In the genomic region with DNA sequence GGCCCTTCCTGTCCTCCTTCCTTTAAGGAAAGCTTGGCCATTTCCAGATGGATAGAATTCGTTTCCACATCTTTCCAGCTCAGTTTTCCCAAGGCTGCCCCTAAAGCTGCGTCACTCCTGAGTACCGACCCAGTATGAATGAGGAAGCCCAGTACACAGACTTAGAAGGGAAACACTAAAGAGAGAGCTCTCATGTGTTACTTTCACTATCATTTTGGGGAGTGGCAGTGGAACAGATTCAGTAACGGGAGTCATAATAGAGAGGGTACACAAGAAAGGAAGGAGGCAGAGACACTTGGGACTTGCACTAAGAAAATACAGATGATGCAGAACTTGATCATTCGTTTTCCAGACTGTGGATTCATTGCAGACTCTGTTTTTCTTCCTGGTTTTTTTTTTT, we compare ENCODE assay signal across 17 mouse cellular contexts.
DNase-seq lines count a peak whose midpoint lies in the region; ATAC-seq lines count a peak whose summit lies in the region.
"Had no signal": no experiment of that assay in that cellular context is flagged by ENCODE, and none has a peak within 500 bp of the region (broad histone marks: within the 10 kb centered on the region; RNA-seq: fewer than 3 reads in every experiment).

No protein-coding gene starts in this region.

- no peak overlapping the region for H3K9ac ChIP-seq in midbrain, embryonic 16.5 days (ENCODE audit: low read depth, low read length)
- H3K9ac ChIP-seq: hindbrain, embryonic 14.5 days; limb, embryonic 13.5 days; midbrain, embryonic 12.5 days had no signal

- no peaks in the 10 kb centered on the region for H3K27me3 ChIP-seq in splenic B cell, adult 2 months (ENCODE audit: control insufficient read depth, insufficient read depth, low read length, poor library complexity, severe bottlenecking)
- H3K27me3 ChIP-seq in midbrain, embryonic 16.5 days (ENCODE audit: control insufficient read depth, insufficient read depth, low read depth, low read length), result no peaks in the 10 kb centered on the region
- H3K27me3 ChIP-seq: limb, embryonic 13.5 days had no signal

- H3K4me1 ChIP-seq in midbrain, embryonic 16.5 days (ENCODE audit: control insufficient read depth, insufficient read depth, low read length), result no peaks in the 10 kb centered on the region
- H3K4me1 ChIP-seq: limb, embryonic 13.5 days; midbrain, embryonic 12.5 days had no signal

- no peak overlapping the region for H3K4me2 ChIP-seq in midbrain, embryonic 16.5 days (ENCODE audit: low read length)
- H3K4me2 ChIP-seq: hindbrain, embryonic 14.5 days; limb, embryonic 13.5 days; midbrain, embryonic 12.5 days had no signal

- no peak overlapping the region for H3K4me3 ChIP-seq in midbrain, embryonic 16.5 days (ENCODE audit: low read depth, low read length)
- H3K4me3 ChIP-seq: heart, adult 2 months; limb, embryonic 13.5 days; midbrain, embryonic 12.5 days had no signal

- no peaks in the 10 kb centered on the region for H3K9me3 ChIP-seq in midbrain, embryonic 16.5 days (replicated peaks; ENCODE audit: control insufficient read depth, low read length, poor library complexity, severe bottlenecking)
- H3K9me3 ChIP-seq: limb, embryonic 13.5 days; midbrain, embryonic 12.5 days had no signal

- ATAC-seq in midbrain, embryonic 16.5 days, result no peak
- ATAC-seq: forebrain, embryonic 16.5 days had no signal

- no peaks in the 10 kb centered on the region for H3K36me3 ChIP-seq in splenic B cell, adult 2 months (ENCODE audit: control insufficient read depth, insufficient read depth, low read length, poor library complexity, severe bottlenecking)
- H3K36me3 ChIP-seq in midbrain, embryonic 16.5 days (ENCODE audit: control insufficient read depth, insufficient read depth, low read length), result no peaks in the 10 kb centered on the region
- H3K36me3 ChIP-seq: limb, embryonic 13.5 days; midbrain, embryonic 12.5 days had no signal

- WGBS in midbrain, embryonic 16.5 days, result 88% methylated on average over 5 of the region's 5 CpGs

- H3K27ac ChIP-seq in midbrain, embryonic 16.5 days (ENCODE audit: low read length), result no peak overlapping the region
- H3K27ac ChIP-seq: heart, adult 2 months; hindbrain, embryonic 14.5 days; limb, embryonic 13.5 days; midbrain, embryonic 12.5 days had no signal

- DNase-seq in spleen, postnatal 36 days (ENCODE audit: low spot score in 2 of 2), result peak; percentile 4 to 35
- no peak for DNase-seq in spleen, postnatal 10 days (ENCODE audit: low spot score in 2 of 2)
- peak; percentile 3 for DNase-seq in NIH3T3 (ENCODE audit: low read depth)
- DNase-seq in induced T-regulatory cell, adult 2 months (ENCODE audit: low read depth), result peak; percentile 68
- peak; percentile 54 for DNase-seq in splenic B cell, adult 2 months (ENCODE audit: low read depth, low spot score)
- DNase-seq in testis, postnatal 10 days (ENCODE audit: low spot score), result no peak
- DNase-seq in layer of hippocampus, postnatal 25 days (ENCODE audit: extremely low spot score in 1 of 2, low spot score in 1 of 2), result no peak
- DNase-seq: adrenal gland, adult 2 months; cerebellum, postnatal 36 days; heart, adult 2 months; kidney, adult 18-20 months; kidney, postnatal 25 days had no signal

Comparison
In these comparisons a context has a peak if more than half of its experiments do, and no peak if none do; other contexts are left out.
1. DNase-seq: peak in spleen, postnatal 36 days (2 of 2), NIH3T3 (single experiment), induced T-regulatory cell, adult 2 months (single experiment) and splenic B cell, adult 2 months (single experiment); none in spleen, postnatal 10 days (0 of 2), testis, postnatal 10 days (single experiment) and layer of hippocampus, postnatal 25 days (0 of 2).